Mouse (Mus musculus) embryonic facial prominence, embryonic 11.5 days (tissue): ENCODE results near the gene Trpm4. TPM values are rescaled to one million over a fixed set of nuclear protein-coding genes. Genes with fewer than 3 reads are reported as not detected.

ENCODE experiments used
- ATAC-seq: fragments of 200-750 bp; cut with Nextera tagmentation; replicated peaks from 2 replicates; pipeline ENCODE4 v1.8.0; 2017; ENCODE audit warnings: low read depth; ENCODE audit not compliant: insufficient number of reproducible peaks, low FRiP score, low TSS enrichment
- DNase-seq: peaks from one replicate; pipeline ENCODE4 v3.0.0-alpha.2; 2015; ENCODE audit warnings: low spot score
- H3K27ac ChIP-seq: fragments of 300-500 bp; sonication (generic); replicated peaks from 2 replicates; pipeline ENCODE4 v1.5.1; 2014; ENCODE audit warnings: mild to moderate bottlenecking, low read depth, low read length, control low read depth
- H3K27me3 ChIP-seq: fragments of 300-500 bp; sonication (generic); 2 replicates; pipeline ENCODE4 v1.6.1; 2014; ENCODE audit warnings: mild to moderate bottlenecking, low read length, moderate library complexity, mixed read lengths; ENCODE audit not compliant: control insufficient read depth, insufficient read depth
- H3K36me3 ChIP-seq: fragments of 300-500 bp; sonication (generic); replicated peaks from 2 replicates; pipeline ENCODE4 v1.6.1; 2014; ENCODE audit warnings: low read depth, mild to moderate bottlenecking, low read length, moderate library complexity, mixed read lengths; ENCODE audit not compliant: control insufficient read depth, insufficient read depth
- H3K4me1 ChIP-seq: fragments of 300-500 bp; sonication (generic); 2 replicates; pipeline ENCODE4 v1.6.1; 2014; ENCODE audit warnings: low read length, mixed read lengths; ENCODE audit not compliant: control insufficient read depth, insufficient read depth
- H3K4me2 ChIP-seq: fragments of 300-500 bp; sonication (generic); 2 replicates; pipeline ENCODE4 v1.6.1; 2014; ENCODE audit warnings: low read depth, mild to moderate bottlenecking, control low read depth, low read length, moderate library complexity
- H3K4me3 ChIP-seq: fragments of 300-500 bp; sonication (generic); 2 replicates; pipeline ENCODE4 v1.5.1; 2014; ENCODE audit warnings: low read depth, low read length, control low read depth
- H3K9ac ChIP-seq: fragments of 300-500 bp; sonication (generic); replicated peaks from 2 replicates; pipeline ENCODE4 v1.6.1; 2014; ENCODE audit warnings: mild to moderate bottlenecking, control low read depth, low read length
- H3K9me3 ChIP-seq: fragments of 300-500 bp; sonication (generic); replicated peaks from 2 replicates; pipeline ENCODE4 v1.6.1; 2016; ENCODE audit warnings: mild to moderate bottlenecking, low read length, inconsistent platforms, mixed read lengths; ENCODE audit not compliant: control insufficient read depth
- WGBS: fragments of 180-500 bp; shearing (Covaris S2); extraction: QIAGEN DNeasy Blood & Tissue Kit; methylation state at CpG from one replicate; pipeline ENCODE4 v1.1.7; 2014; 5-methylcytosine and 5-hydroxymethylcytosine counted together
- polyA plus RNA-seq: library from polyadenylated mRNA; unstranded; fragments of >200 nt; fragmentation: Nextera tagmentation; extraction: Ambion mirVana; gene quantifications from 2 replicates; pipeline ENCODE4 v1.2.1, GENCODE M21; 2014

Trpm4 gene
- polyA plus RNA-seq, 1 experiment from 2014 or later, result 7.2 TPM

DNA sequence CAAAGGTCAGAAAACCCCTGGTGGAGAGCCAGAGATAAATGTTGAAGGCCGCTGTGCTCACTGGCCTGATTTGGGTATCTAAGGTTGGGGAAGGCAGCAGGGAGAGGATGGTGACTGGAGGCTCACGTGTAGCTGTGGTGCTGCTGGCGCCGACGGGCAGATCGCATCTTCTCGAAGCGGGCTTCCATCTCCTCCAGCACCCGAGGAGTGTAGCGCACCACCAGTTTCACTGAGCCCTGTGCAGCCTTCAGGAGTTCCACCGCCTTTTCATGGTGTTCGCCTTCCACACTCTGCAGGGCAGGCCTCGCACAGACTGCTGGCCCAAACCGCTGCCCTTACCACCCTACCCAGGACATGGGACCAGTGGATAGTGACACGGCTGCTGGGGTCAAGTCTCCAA is 34.6 kb upstream of the Trpm4 start:
- Histone ChIP-seq H3K9ac (no peak overlapping the region), H3K27ac (no peak overlapping the region), H3K9me3 (no peaks in the 10 kb centered on the region), H3K27me3 (peaks cover 33% of the 10 kb centered on the region), H3K4me2 (no peak overlapping the region), H3K36me3 (no peaks in the 10 kb centered on the region), H3K4me3 (no peak overlapping the region), H3K4me1 (peaks cover 12% of the 10 kb centered on the region; the same call in 1 of the 2 replicates)
- ATAC-seq (no peak), DNase-seq (no peak)
- WGBS, result 74% methylated on average over 15 of the region's 15 CpGs

DNA sequence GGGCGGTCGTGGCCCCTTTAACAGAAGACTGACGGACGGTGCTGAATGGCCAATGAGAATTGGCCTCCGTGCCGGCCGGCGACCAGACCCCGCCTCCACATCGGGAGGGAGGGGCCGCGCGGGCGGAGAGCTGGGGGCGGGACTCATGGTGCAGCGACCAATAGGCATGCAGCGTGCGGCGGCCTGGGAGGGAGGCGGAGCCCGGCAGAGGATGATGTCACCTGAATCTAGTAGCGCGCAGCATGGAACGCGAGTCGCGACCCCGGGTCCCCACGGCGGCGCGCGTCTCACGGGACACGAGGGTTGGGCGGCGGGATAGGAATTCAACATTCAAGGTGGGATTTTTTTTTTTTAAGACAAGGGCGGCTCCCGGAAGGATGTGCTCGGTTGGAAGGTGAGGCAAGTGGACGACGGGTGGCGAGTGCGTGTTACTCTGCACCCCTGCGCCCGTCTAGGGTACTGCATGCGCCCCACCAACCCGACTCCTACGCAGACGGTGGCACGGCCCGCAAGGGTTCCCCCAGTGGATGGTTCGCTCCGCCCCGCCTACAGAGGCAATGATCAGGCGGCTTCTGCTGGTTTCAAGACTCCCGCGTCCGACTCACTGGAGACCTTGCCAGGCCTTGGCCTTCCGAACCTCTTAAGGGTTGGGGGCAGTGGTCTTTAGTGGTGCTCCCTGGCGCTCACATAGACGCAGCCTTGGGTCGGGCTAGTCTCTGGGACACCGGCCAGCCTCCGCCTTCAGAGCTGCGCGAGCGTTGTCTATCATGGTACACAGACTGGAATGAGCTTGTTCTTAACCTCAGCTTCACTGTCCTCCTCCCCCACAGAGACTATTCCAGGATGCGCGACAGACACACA is 33.7 kb upstream of the Trpm4 start:
- peaks cover 38% of the 10 kb centered on the region for H3K27me3 ChIP-seq
- DNase-seq (peak; percentile 95), ATAC-seq (peak; percentile 75)
- H3K27ac ChIP-seq, result no peak overlapping the region
- H3K9ac ChIP-seq, result peak overlapping the region; percentile 72; the same call in 1 of the 2 replicates
- no peaks in the 10 kb centered on the region for H3K36me3 ChIP-seq
- H3K4me2 ChIP-seq, result peak overlapping the region; percentile 95
- peaks cover 12% of the 10 kb centered on the region; the same call in 1 of the 2 replicates for H3K4me1 ChIP-seq
- peak overlapping the region; percentile 73 for H3K4me3 ChIP-seq
- no peaks in the 10 kb centered on the region for H3K9me3 ChIP-seq
- WGBS, result under 1% methylated on average over 67 of the region's 70 CpGs

DNA sequence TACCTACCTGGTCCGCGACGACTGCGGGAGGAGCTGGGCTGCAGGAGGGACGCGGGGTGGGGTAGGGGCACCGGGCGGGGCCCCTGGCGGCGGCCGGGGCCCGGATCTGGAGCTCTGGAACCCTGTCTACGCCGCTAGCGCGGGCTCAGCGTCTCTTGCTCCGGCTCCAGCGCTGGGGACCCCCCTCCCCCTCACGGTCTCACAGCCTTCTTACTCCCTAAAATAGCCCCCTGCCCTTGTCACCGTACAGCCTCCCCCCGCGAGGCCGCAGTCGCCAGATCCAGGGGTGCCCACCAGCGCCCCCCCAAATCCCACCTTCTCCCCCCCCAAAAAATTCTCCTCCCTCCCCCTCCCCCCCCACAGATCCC is 33.1 kb upstream of the Trpm4 start, which contains the start of gene Ppfia3:
Gene Ppfia3, minus strand, starts transcription at position 368 of the 368 bp plus-strand sequence.
- peak within 1 kb of the TSS; percentile 72 for H3K9ac ChIP-seq
- ATAC-seq (peak; percentile 15; the same call in 1 of the 2 replicates), DNase-seq (peak; percentile 58)
- peak within 1 kb of the TSS; percentile 95 for H3K4me2 ChIP-seq
- H3K4me1 ChIP-seq, result peaks cover 12% of the 10 kb centered on the region; the same call in 1 of the 2 replicates
- no peaks in the 10 kb centered on the region for H3K9me3 ChIP-seq
- no peak within 1 kb of the TSS for H3K27ac ChIP-seq
- 1% methylated on average over 19 of the region's 26 CpGs for WGBS
- peak within 1 kb of the TSS; percentile 73 for H3K4me3 ChIP-seq
- peaks cover 38% of the 10 kb centered on the region for H3K27me3 ChIP-seq
- no peaks in the 10 kb centered on the region for H3K36me3 ChIP-seq

DNA sequence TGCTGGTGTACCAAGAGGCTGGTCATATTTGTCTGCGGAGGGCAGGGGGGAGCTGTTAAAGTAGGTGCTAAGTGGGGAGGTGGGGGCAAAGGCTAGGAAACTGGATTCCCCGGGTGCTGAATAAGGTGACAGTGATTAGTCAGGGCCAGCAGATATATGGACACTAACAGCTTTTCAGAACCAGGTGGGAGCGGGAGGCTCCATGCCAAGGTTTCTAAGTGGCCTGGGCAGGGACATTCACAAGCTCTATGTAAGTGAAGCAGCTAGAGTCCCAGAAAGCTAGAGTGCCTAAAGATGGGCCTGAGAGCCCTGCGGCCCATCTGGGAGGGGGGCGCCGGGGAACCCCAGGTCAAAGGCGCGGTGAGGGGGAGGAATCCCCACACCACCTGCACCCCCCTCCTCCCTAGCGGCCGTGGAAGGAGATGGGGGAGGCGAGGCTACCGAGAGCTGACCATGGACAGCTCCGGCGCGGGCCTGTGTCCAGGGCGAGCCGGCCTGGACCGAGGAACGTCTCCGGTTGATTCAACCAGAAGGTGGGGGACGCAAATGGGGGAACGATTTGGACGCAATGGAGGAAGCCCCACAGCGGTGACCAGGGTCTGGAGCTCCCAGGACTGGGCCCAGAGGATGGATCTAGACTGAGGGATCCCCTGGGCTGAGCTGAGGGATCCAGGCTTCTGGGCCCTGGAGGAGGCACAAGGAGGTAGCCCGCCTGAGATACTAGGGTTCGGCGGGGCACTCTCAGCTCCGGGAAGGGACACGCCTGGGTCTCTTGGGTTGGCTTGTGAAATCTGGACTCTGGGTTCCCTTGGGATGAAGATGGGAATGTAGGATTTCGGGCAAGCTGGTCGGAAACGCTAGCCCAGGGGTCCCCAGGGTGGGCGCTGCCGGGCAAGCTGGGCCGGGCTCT is 32.4 kb upstream of the Trpm4 start:
- no peak for ATAC-seq
- peak; percentile 58 for DNase-seq
- H3K9me3 ChIP-seq, result no peaks in the 10 kb centered on the region
- no peaks in the 10 kb centered on the region for H3K36me3 ChIP-seq
- H3K4me1 ChIP-seq, result peaks cover 12% of the 10 kb centered on the region; the same call in 1 of the 2 replicates
- H3K27ac ChIP-seq, result no peak overlapping the region
- H3K27me3 ChIP-seq, result peaks cover 40% of the 10 kb centered on the region
- H3K4me3 ChIP-seq, result peak overlapping the region; percentile 73
- peak overlapping the region; percentile 72 for H3K9ac ChIP-seq
- 3% methylated on average over 35 of the region's 35 CpGs for WGBS
- H3K4me2 ChIP-seq, result peak overlapping the region; percentile 95

DNA sequence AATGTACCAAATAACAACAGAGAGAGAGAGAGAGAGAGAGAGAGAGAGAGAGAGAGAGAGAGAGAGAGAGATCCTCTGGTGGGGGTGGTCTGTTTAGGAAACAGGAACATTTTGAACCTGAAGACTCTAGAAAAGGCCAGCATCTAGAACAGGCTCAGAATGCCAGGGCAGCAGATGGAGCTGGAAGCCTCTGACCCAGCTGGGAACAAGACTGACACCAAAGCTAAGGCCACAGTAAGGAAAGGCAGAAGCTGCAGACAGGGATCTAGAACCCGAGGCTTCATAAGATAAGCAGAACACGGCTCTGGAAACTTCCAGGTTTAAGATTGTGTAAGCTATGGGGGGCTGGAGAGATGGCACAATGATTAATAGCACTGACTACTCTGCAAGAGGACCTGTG is 30.4 kb upstream of the Trpm4 start:
- no peak for ATAC-seq
- Histone ChIP-seq H3K36me3 (no peaks in the 10 kb centered on the region), H3K9me3 (no peaks in the 10 kb centered on the region), H3K4me3 (no peak overlapping the region), H3K4me2 (no peak overlapping the region), H3K9ac (no peak overlapping the region), H3K4me1 (peaks cover 10% of the 10 kb centered on the region; the same call in 1 of the 2 replicates), H3K27ac (no peak overlapping the region), H3K27me3 (peaks cover 35% of the 10 kb centered on the region)
- WGBS, result 87% methylated on average over 2 of the region's 2 CpGs
- DNase-seq, result no peak

DNA sequence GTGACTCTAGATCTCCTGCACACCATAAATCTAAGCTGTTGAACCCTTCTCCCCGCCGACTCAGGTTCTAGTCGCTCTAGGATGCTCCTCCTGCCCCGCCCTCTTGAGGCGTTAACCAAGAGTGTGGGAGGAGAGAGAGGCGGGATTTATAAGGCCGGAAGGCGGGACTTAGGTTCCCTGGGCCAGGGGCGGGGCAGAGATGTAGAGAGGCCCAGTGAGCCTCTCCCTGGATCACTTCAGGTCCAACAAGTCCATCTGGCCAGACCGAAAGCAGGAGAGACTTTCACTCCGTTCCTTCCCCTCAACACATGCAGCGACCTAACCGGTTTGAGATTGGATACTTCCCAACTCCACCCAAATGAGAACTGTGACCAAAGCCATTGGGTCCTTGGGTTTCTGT is 29.2 kb upstream of the Trpm4 start:
- Histone ChIP-seq H3K27ac (no peak overlapping the region), H3K4me2 (no peak overlapping the region), H3K27me3 (peaks cover 28% of the 10 kb centered on the region), H3K36me3 (no peaks in the 10 kb centered on the region), H3K9me3 (no peaks in the 10 kb centered on the region), H3K4me1 (peaks cover 10% of the 10 kb centered on the region; the same call in 1 of the 2 replicates), H3K4me3 (no peak overlapping the region), H3K9ac (no peak overlapping the region)
- 2% methylated on average over 13 of the region's 13 CpGs for WGBS
- ATAC-seq, result no peak
- peak; percentile 70 for DNase-seq

DNA sequence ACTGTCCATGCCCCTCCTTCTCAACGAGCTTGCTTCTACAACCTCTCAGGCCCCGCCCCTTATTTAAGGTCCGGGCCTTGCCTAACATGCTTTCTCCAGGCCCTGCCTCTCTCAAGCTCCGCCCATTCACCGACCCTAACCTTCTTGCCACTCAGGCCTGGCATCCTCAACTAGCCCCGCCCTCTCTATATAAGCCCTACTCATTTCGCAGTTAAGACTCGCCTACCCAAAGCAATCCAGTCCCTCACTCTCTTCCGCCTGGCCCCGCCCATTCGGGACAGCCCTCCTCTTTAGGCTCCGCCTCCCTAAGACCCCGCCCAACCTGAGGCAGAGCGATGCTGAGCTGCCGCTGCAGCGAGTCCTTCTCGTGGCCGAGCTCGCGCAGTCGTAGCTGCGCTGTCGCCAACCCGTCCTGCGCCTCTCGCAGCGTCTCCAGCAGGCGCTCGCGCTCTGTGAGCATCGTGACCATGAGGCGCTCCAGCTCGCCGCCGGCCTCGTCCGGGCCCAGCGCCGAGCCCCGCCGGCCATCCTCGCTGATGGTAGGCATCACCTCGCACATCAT is 27.7 kb upstream of the Trpm4 start:
- Histone ChIP-seq H3K4me3 (peak overlapping the region; percentile 46), H3K27me3 (peaks cover 28% of the 10 kb centered on the region)
- WGBS, result under 1% methylated on average over 43 of the region's 43 CpGs

More for the DNA sequence above, 27.7 kb upstream of the Trpm4 start:
- Histone ChIP-seq H3K9ac (peak overlapping the region; percentile 70), H3K36me3 (no peaks in the 10 kb centered on the region), H3K4me1 (peaks cover 10% of the 10 kb centered on the region; the same call in 1 of the 2 replicates), H3K4me2 (peak overlapping the region; percentile 91), H3K9me3 (no peaks in the 10 kb centered on the region), H3K27ac (no peak overlapping the region)
- ATAC-seq, result peak; percentile 76
- DNase-seq, result peak; percentile 88
